Mouse (Mus musculus): Measurements from ENCODE around the gene Fto.

Fto gene

DNA sequence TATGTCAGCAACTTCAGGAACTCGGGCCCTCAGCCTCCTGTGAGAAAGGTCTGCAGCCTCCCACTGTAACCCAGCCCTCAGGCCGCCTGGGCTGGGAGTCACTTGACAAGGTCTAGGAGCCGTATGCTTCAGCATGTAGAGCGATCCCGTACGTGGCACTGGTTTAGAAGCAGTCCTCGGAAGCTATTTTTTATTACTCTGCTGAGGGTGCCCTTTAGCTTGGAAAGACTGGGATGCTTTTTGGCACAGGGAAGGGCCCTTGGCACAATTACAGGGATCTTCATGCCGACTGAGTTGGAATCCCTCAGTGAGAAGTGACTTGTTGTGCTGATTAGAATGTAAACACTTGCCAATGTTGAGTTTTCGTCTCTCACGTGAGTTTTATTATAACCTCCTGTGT lies 191.6 kb downstream of the Fto start:
- in situ Hi-C loops (cut with MboI; ENCODE audit: low pct_unique_long_range_greater_than_20kb in 1 of 2, low sequenced_read_pairs in 2 of 2, unreplicated experiment in 1 of 2): no loop called here

- in situ Hi-C loops (cut with MboI; ENCODE audit: low pct_unique_long_range_greater_than_20kb in 1 of 2, low sequenced_read_pairs in 2 of 2, unreplicated experiment in 1 of 2): no loop called here
Measured at GRCm38 (mm10) chr8:91505411-91505954, 192.2 kb downstream of the Fto start.

DNA sequence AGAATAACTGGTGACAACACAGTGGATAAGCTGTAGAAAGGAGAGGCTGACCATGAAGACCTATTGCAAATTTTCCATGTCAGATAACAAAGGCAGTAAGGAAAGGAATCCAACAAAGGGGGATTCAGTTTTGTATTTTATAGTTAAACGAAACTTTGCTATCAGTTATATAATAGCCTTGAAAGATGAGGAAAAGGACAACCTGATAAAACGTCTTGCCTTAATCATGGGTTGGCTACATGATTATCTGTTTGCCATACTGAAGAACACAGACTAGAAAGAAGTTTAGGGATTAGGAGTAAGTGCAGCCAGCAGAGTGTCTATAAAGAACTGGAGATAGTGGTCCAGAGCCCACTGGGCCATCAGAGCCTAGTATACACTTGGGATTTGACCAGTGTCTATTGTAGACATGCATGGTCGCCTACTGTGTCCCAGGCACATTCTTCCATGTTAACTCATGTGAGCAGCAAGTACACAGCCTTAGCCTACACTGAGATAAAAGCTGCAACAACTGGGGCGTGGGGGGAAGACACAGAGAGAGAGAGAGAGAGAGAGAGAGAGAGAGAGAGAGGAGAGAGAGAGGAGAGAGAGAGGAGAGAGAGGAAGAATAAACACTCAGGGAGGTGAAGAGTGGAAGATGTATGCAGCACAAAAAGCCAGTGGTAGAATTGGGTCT lies 192.8 kb downstream of the Fto start:
- in situ Hi-C loops (cut with MboI; ENCODE audit: low pct_unique_long_range_greater_than_20kb in 1 of 2, low sequenced_read_pairs in 2 of 2, unreplicated experiment in 1 of 2): no loop called here

DNA sequence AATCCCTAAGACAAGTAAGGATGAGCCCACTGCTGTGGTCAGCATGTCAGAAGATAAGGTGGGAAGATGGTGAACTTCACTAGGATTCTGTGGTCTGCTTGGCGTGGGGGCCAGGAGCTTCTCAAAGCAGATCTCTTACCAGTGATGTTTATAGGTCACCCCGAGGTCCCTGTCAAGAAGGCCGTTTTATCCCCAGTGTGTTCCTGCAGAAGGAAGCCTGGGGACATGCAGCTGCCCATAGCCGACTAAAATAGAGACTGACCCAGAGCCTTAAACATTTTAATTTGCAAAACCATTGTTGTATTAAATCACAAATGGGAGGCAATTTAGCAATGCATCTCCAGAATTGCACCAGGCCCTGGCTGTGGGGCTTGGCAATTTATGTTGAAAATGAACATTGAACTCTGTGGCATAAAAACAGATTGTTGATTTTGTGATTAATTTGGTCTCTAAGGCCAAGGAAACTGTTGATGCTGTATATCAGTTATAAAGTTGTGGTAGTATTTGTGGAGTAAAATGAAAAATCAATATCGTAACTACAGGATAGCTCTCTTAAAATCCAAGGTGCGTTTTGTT lies 193.4 kb downstream of the Fto start:
- in situ Hi-C loops (cut with MboI; ENCODE audit: low pct_unique_long_range_greater_than_20kb in 1 of 2, low sequenced_read_pairs in 2 of 2, unreplicated experiment in 1 of 2): no loop called here

- in situ Hi-C loops (cut with MboI; ENCODE audit: low pct_unique_long_range_greater_than_20kb in 1 of 2, low sequenced_read_pairs in 2 of 2, unreplicated experiment in 1 of 2): no loop called here
Measured at GRCm38 (mm10) chr8:91507681-91508097, 194.4 kb downstream of the Fto start.

DNA sequence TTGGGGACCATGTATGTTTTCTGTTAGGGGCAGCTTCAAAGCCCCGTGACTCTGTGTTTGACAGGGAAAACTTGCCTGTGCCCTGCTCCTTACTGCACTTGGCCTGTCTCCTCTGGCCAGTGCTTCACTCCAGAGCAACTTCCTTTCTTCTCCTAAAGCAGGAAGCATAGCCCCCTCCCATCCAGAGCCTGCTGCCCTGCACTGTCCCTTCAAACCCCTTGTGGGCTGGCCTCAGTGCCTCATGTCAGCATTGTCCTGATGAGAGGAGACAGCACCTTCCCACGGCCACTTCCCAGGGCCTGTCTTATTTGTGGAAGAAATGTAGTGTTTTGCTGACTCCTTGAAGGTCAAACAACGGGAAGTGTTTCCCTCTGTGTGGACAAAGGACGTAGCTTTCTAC lies 195.0 kb downstream of the Fto start:
- in situ Hi-C loops (cut with MboI; ENCODE audit: low pct_unique_long_range_greater_than_20kb in 1 of 2, low sequenced_read_pairs in 2 of 2, unreplicated experiment in 1 of 2): no loop called here

DNA sequence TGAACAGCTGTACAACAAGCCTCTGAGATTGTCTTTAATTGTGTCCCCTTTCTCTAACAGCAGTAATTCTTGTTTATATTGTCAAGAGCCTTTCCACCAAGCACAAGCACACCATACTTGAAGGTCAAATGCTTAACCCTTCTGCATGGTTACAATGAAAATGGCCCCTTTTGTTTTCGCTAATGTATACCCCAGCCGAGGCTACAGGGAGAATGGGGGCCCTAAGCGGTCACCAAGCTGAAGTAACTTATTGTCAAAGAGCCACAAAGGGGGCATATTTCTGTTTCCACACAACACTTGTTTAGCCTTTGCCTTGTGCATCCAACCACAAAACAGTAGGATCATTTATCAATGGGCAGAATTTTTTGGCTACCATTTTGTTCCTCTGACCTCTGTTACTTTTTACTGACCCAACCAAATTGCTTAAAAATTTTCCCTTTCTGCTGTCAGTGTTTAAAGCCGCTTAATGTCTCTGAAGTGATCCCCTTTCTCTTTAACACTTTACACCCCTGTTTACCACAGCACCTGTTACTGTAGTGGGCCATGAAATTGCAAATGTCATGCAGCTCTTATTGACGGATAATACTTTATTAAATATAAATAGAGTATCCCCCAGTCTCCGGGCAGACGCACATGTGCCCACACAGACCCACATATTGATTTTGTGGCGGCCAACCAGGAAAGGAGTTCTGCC lies 196.0 kb downstream of the Fto start:
- in situ Hi-C loops (cut with MboI; ENCODE audit: low pct_unique_long_range_greater_than_20kb in 1 of 2, low sequenced_read_pairs in 2 of 2, unreplicated experiment in 1 of 2): no loop called here

DNA sequence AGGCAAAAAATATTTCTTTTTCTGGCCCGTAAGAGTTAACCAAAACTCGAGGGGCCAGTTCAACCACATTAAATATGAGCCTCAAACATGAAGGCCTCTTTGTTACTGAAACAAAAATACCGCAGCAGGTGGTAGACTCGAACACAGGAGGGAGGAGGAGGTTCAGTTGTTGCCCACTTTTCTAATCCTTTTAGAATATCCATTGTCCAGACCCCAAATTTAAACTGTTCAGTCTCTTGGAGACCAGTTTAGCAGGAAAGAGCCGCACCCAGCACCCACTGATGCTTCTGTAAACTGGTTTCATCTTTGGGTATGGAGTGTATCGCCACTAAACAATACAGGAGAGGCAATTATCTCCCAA lies 196.6 kb downstream of the Fto start:
- in situ Hi-C loops (cut with MboI; ENCODE audit: low pct_unique_long_range_greater_than_20kb in 1 of 2, low sequenced_read_pairs in 2 of 2, unreplicated experiment in 1 of 2): no loop called here

GRCm38 (mm10) chr8:91510716-91511115 lies 197.4 kb downstream of the Fto start:
- in situ Hi-C loops (cut with MboI; ENCODE audit: low pct_unique_long_range_greater_than_20kb in 1 of 2, low sequenced_read_pairs in 2 of 2, unreplicated experiment in 1 of 2): no loop called here

DNA sequence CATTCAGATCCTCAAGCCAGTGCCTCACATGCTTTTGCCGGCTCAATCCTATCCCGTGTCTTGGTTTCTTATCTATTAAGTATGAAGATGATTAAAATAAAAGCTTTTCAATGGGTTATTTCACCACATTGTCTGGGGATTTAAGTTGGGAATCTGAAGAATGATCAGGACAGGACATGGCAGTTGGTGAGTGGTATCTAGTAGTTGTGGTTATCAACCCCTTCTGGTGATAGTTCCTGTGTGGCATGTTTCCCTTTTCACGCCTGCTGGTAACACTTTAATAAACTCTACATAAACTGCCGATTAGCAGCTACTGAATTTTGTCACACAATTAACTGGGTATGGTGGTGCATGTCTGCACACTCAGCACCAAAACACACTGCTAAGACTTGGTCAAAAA lies 198.6 kb downstream of the Fto start:
- in situ Hi-C loops (cut with MboI; ENCODE audit: low pct_unique_long_range_greater_than_20kb in 1 of 2, low sequenced_read_pairs in 2 of 2, unreplicated experiment in 1 of 2): no loop called here

GRCm38 (mm10) chr8:91514752-91515478 lies 201.6 kb downstream of the Fto start:
- in situ Hi-C loops (cut with MboI; ENCODE audit: low pct_unique_long_range_greater_than_20kb in 1 of 2, low sequenced_read_pairs in 2 of 2, unreplicated experiment in 1 of 2): no loop called here

DNA sequence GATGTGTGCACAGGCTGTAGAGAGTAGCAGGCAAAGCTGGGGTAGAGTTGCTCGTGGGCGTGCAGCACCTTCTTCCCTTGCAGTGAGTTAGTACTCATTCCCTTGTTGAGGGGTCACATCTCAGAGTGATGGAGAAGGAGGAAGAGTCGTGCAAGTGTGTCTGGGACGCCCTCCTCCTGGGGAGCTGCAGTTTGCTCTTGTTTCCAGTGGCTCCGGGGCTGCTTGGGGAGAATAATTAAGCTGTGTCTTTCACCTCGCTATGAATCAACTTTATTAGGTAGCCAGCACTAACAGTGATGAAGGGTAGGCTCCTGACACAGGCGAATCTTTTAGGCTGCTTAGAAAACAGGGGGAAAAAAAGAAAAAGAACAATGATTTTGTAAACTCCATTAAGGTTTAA lies 203.1 kb downstream of the Fto start:
- in situ Hi-C loops (cut with MboI; ENCODE audit: low pct_unique_long_range_greater_than_20kb in 1 of 2, low sequenced_read_pairs in 2 of 2, unreplicated experiment in 1 of 2): no loop called here

DNA sequence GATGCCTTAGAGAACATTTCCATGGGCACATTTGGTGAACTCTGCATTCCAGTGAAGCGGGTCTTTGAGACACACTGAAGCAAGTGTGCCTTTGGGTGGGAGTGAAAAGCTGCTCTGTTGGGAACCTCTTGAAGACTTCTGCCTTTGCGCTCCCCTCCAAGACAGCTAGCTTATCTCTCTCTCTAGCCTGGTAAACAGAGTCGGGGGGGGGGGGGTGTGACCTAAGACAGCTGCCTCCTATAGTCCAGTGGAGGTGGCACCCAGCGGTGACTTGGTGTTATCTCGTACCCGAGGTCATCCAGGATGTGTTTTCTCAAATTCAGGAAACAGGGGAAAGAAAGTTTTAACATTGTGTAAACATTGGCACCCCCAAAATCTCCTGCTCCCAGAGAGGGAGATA lies 204.8 kb downstream of the Fto start:
- in situ Hi-C loops (cut with MboI; ENCODE audit: low pct_unique_long_range_greater_than_20kb in 1 of 2, low sequenced_read_pairs in 2 of 2, unreplicated experiment in 1 of 2): no loop called here

DNA sequence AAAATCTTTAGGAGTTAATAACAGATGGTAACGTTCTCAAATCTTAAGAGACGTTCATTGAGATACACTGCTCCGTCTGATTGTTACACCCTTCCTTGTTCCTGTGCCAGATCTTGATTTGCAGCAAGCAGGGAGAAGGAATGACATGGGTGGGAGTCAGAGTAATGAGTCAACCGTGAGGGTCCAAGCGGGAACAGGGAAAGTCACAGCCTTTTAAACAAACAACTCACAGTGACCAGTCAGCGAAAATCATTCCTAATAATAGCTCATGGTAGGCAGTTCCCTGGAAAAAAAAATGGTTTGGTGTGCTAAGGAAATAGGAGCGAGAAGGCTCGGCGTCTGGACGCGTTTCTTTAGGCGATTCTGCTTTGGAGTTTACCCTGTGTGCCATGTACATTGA lies 208.9 kb downstream of the Fto start:
- in situ Hi-C loops (cut with MboI; ENCODE audit: low pct_unique_long_range_greater_than_20kb in 1 of 2, low sequenced_read_pairs in 2 of 2, unreplicated experiment in 1 of 2): no loop called here

GRCm38 (mm10) chr8:91524056-91524864 lies 210.9 kb downstream of the Fto start:
- in situ Hi-C loops (cut with MboI; ENCODE audit: low pct_unique_long_range_greater_than_20kb in 1 of 2, low sequenced_read_pairs in 2 of 2, unreplicated experiment in 1 of 2): no loop called here

- in situ Hi-C loops (cut with MboI; ENCODE audit: low pct_unique_long_range_greater_than_20kb in 1 of 2, low sequenced_read_pairs in 2 of 2, unreplicated experiment in 1 of 2): no loop called here
Measured at GRCm38 (mm10) chr8:91524865-91525250, 211.5 kb downstream of the Fto start.

GRCm38 (mm10) chr8:91525342-91525817 lies 212.1 kb downstream of the Fto start:
- in situ Hi-C loops (cut with MboI; ENCODE audit: low pct_unique_long_range_greater_than_20kb in 1 of 2, low sequenced_read_pairs in 2 of 2, unreplicated experiment in 1 of 2): no loop called here

- in situ Hi-C loops (cut with MboI; ENCODE audit: low pct_unique_long_range_greater_than_20kb in 1 of 2, low sequenced_read_pairs in 2 of 2, unreplicated experiment in 1 of 2): no loop called here
Measured at GRCm38 (mm10) chr8:91528967-91529366, 215.6 kb downstream of the Fto start.
